Mouse (Mus musculus) neural tube, embryonic 10.5 days (tissue): ENCODE results near the gene Il1rl2.

Source experiments
- DNase-seq: peaks from one replicate; pipeline ENCODE4 v3.0.0-alpha.2; 2017; ENCODE audit warnings: low spot score; ENCODE audit errors: extremely low spot score

The Il1rl2 gene

DNA sequence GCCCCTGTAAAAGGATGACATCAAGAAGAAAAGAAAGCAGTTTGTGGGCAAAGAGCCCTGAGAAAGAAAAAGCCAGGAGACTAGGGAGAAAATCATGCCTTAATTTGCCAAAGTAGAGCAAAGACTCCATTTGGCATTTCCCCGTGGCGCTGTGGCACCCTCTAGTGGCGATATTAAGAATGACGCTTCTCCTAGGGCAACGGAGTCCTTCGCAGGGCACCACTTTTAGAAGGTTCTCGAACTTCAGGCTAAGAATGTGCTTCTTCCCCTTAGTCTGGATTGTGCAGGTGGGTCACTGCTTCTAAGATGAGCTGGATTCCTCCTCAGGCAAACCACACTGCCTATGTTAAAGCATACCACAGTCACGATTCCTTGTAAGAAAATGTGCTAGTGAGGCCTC, 54.4 kb downstream of the Il1rl2 start:
- peak; percentile 79 for DNase-seq

- DNase-seq = peak; percentile 34
Observed at GRCm38 (mm10) chr1:40380111-40380510, 55.7 kb downstream of the Il1rl2 start.

DNA sequence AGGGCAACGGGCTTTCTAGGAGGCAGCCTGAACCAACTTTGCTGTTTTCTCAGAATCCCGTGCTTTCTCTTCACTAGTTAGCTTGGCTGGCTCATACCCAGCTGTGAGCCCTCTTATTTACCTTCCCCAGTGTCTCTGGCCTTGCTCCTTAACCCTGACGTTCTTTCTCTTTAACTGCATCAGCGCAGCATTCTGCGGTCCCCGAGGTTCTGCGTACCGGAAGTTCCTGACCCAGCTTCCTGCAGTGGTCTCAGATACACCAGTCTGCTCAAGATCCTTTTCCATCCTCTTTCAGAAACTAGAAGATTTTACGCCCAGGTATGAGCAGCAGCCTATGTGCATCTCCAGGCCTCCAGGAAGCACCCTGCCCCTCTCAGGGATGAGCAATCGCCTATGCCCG, 56.6 kb downstream of the Il1rl2 start:
- DNase-seq = no peak

DNA sequence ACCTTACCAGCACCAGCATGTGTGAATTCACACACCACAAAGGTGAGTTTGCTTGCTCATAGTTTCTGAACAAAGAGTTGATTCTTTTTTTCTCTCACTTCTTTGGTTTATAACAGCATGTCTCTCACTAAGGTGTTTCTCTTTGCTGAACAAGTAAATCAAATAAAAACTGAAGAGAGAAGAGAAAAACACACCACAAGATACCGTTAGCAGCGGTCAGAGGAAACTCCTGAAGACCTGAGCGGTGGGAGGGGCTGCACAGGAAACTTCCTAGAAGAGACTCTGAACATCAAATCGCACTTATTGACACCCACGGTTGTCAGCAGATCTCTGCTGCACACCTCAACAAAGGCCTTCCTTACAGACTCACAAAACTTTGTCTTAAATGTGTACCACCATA, 58.4 kb downstream of the Il1rl2 start:
- DNase-seq = no peak

GRCm38 (mm10) chr1:40384931-40385545, 60.6 kb downstream of the Il1rl2 start:
- no peak for DNase-seq

- DNase-seq = no peak
Observed at GRCm38 (mm10) chr1:40391374-40391773, 67.0 kb downstream of the Il1rl2 start.

DNA sequence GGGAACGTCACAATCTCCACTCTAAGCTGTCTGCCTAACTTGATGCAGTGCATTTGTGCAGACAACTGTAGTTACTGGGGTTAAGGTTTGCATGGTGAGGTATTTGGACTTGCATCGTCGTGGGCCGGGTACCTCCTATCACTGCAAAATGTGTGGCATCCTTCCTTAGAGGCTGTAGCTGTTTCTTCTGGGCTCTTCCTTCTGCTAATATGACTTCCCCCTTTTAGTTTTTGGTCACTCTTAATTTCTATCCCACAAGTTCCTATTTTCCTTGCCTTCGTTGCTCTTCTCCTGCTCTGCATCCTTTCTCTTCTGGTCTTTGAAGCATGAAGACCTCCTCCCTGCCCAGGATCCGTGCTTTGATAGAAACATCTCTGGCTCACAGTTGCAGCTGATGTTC, 68.1 kb downstream of the Il1rl2 start:
- no peak for DNase-seq

DNA sequence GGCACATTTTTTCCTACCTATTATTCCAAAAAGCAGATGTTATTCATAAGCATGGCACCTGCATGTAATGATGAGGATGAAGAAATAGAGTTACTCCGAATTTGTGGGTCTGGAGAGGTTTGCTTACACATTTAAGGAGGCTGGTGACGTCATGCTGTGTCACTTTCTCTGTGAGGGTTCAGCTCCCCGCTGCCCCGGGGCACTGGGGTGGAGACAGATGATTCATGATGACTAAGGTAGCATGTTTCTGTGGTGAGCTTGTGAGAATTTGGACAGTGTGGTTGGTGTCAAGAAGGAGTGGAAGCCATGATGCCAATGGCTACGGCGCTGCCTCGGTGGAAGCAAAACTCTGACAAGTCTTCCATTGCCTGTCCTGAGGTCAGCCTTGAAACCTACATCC, 68.8 kb downstream of the Il1rl2 start:
- no peak for DNase-seq

DNA sequence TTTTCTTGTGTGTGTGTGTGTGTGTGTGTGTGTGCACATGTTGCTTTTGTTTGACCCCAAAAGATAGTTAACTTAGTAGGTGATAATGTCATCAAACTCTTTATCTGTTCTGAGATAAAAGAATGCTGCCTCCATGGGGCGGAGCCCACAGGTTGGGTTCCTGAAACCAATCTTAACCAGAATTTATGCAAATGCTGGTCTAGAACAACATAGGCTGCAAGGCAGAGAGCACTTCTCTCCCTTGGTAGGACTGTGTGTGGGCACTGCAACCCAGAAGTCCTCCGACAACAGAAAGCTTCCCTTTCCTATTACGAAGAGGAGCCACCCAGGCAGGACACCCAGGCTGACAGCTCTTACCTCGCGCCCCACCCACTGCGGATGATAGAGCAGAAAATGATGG, 75.2 kb downstream of the Il1rl2 start:
- no peak for DNase-seq

- no peak for DNase-seq
Observed at GRCm38 (mm10) chr1:40404682-40405081, 80.3 kb downstream of the Il1rl2 start.

- no peak for DNase-seq
Observed at GRCm38 (mm10) chr1:40409882-40410281, 85.5 kb downstream of the Il1rl2 start.

DNA sequence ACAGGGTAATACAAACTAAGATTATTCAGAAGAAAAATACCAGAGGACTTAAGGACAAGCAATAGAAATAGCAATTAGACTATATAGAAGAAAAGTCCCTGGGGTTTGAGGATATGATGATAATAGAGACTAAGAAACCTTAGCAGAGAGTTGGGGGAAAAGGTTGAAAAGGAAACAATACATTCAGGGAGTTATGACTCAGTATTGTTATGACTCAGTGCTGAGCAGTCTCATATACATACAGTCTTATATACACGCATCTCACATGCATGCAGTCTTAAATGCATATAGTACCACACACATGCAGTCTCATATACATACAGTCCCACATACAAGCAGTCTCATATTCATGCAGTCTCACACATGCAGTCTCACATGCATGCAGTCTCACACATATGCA, 88.6 kb downstream of the Il1rl2 start:
- no peak for DNase-seq

GRCm38 (mm10) chr1:40414276-40414675, 89.9 kb downstream of the Il1rl2 start:
- no peak for DNase-seq

GRCm38 (mm10) chr1:40414863-40415656, 90.7 kb downstream of the Il1rl2 start:
- DNase-seq = no peak

- no peak for DNase-seq
Observed at GRCm38 (mm10) chr1:40417034-40417433, 92.6 kb downstream of the Il1rl2 start.
